Mouse (Mus musculus) E14TG2a.4 (cell line): ENCODE measurements around the gene 1700012P22Rik.

Experiments
- H3K27me3 ChIP-seq: 2 replicates; pipeline ENCODE4 v1.6.1; 2014; ENCODE audit warnings: low read length, control low read depth; ENCODE audit not compliant: insufficient read depth
- H3K36me3 ChIP-seq: 2 replicates; pipeline ENCODE4 v1.6.1; 2014; ENCODE audit warnings: low read length, control low read depth; ENCODE audit not compliant: insufficient read depth
- H3K4me1 ChIP-seq: replicated peaks from 2 replicates; pipeline ENCODE4 v1.6.1; 2014; ENCODE audit warnings: low read depth, low read length, control low read depth
- H3K4me3 ChIP-seq: replicated peaks from 2 replicates; pipeline ENCODE4 v1.5.1; 2014; ENCODE audit warnings: mild to moderate bottlenecking, low read length
- H3K9me3 ChIP-seq: 2 replicates; pipeline ENCODE4 v1.6.1; 2014; ENCODE audit warnings: low read length, control low read depth
- CTCF ChIP-seq: conservative IDR thresholded peaks from 2 replicates; pipeline ENCODE4 v1.5.1; 2014; ENCODE audit warnings: low read length
- NANOG ChIP-seq: IDR thresholded peaks from 2 replicates; pipeline ENCODE4 v1.6.1; 2014; ENCODE audit warnings: borderline replicate concordance, low read length, mixed read lengths
- POU5F1 ChIP-seq: IDR thresholded peaks from 2 replicates; pipeline ENCODE4 v1.6.1; 2014; ENCODE audit warnings: low read length, borderline replicate concordance

Gene 1700012P22Rik

GRCm38 (mm10) chr4:144438672-144439071, at the start of gene 1700012P22Rik:
Gene 1700012P22Rik, minus strand, starts transcription at chr4:144438772.
- Histone ChIP-seq H3K36me3 (no peaks in the 10 kb centered on the region), H3K4me1 (no peaks in the 10 kb centered on the region), H3K27me3 (no peaks in the 10 kb centered on the region), H3K9me3 (no peaks in the 10 kb centered on the region), H3K4me3 (no peak within 1 kb of the TSS)
- TF ChIP-seq CTCF (no peak), POU5F1 (no peak), NANOG (no peak)

DNA sequence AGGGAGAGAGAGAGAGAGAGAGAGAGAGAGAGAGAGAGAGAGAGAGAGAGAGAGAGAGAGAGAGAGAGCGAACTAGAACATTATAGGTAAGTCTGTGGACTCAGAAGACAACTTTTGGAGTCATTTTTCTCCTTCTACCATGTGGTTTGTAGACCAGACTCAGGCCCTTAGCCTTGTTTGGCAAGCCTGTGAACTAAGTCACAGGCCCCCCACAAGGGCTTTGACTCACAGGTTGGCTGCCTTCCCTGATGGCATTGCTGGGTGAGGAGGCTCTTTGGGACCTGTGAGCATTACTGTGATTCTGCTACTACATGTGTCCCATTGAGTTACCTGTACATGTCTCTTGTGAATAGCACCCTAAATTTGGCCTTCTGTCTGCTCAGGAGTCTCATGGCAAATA, 29.5 kb upstream of the 1700012P22Rik start:
- Histone ChIP-seq H3K9me3 (no peaks in the 10 kb centered on the region), H3K36me3 (no peaks in the 10 kb centered on the region), H3K4me3 (no peak overlapping the region), H3K27me3 (no peaks in the 10 kb centered on the region), H3K4me1 (0 out of 2 replicates have a peak, but pooled peaks cover 3% of the 10 kb centered on the region)
- no peak for TF ChIP-seq NANOG
- TF ChIP-seq POU5F1, result no peak
- TF ChIP-seq CTCF, result no peak

GRCm38 (mm10) chr4:144465206-144465605, 26.6 kb upstream of the 1700012P22Rik start:
- no peaks in the 10 kb centered on the region for H3K36me3 ChIP-seq
- H3K27me3 ChIP-seq, result no peaks in the 10 kb centered on the region
- H3K4me3 ChIP-seq, result no peak overlapping the region
- no peaks in the 10 kb centered on the region for H3K9me3 ChIP-seq
- H3K4me1 ChIP-seq, result peaks cover 7% of the 10 kb centered on the region
- no peak for TF ChIP-seq POU5F1
- TF ChIP-seq NANOG, result no peak
- TF ChIP-seq CTCF, result no peak

GRCm38 (mm10) chr4:144463656-144464055, 25.1 kb upstream of the 1700012P22Rik start, which contains the start of gene Aadacl3:
Gene Aadacl3, minus strand, starts transcription at chr4:144463756.
- TF ChIP-seq CTCF (no peak), POU5F1 (no peak), NANOG (no peak)
- peaks cover 7% of the 10 kb centered on the region for H3K4me1 ChIP-seq

DNA sequence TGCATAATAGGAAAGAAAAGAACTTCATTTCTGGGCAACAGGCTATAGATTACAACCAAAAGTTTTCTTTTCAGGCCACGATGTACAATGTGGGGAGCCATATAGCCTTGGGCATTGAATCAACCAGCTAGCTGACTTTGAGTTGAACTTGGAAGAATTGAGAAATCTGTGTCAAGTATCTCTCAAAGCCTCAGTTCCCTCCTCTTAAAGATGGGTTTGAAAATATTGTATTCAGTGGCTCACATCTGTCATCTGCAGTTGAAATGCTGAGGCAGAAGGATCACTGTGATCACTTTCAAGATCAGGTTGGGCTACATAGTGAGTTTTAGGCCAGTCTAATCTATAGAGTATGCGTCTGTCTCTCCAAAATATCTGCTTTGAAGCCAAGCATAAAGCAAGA, 14.6 kb upstream of the 1700012P22Rik start, which contains the start of gene Gm9944:
TSS of gene Gm9944 (minus strand) at position 101 of the 400 bp plus-strand sequence.
- Histone ChIP-seq H3K4me1 (no peaks in the 10 kb centered on the region), H3K27me3 (no peaks in the 10 kb centered on the region), H3K36me3 (no peaks in the 10 kb centered on the region), H3K4me3 (no peak within 1 kb of the TSS), H3K9me3 (no peaks in the 10 kb centered on the region)
- no peak for TF ChIP-seq CTCF
- TF ChIP-seq POU5F1, result no peak
- no peak for TF ChIP-seq NANOG

More at GRCm38 (mm10) chr4:144463656-144464055, 25.1 kb upstream of the 1700012P22Rik start, which contains the start of gene Aadacl3:
- Histone ChIP-seq H3K4me3 (no peak within 1 kb of the TSS), H3K9me3 (no peaks in the 10 kb centered on the region), H3K27me3 (no peaks in the 10 kb centered on the region), H3K36me3 (no peaks in the 10 kb centered on the region)

GRCm38 (mm10) chr4:144448546-144448945, 10.0 kb upstream of the 1700012P22Rik start:
- H3K27me3 ChIP-seq, result no peaks in the 10 kb centered on the region
- no peak overlapping the region for H3K4me3 ChIP-seq
- H3K36me3 ChIP-seq, result no peaks in the 10 kb centered on the region
- H3K9me3 ChIP-seq, result no peaks in the 10 kb centered on the region
- TF ChIP-seq NANOG, result no peak
- TF ChIP-seq POU5F1, result no peak
- H3K4me1 ChIP-seq, result no peaks in the 10 kb centered on the region

- Histone ChIP-seq H3K4me1 (no peaks in the 10 kb centered on the region), H3K9me3 (no peaks in the 10 kb centered on the region), H3K36me3 (no peaks in the 10 kb centered on the region), H3K27me3 (no peaks in the 10 kb centered on the region), H3K4me3 (no peak overlapping the region)
- TF ChIP-seq NANOG (no peak), CTCF (no peak), POU5F1 (no peak)
Observed at GRCm38 (mm10) chr4:144441582-144441981, 3.0 kb upstream of the 1700012P22Rik start.

GRCm38 (mm10) chr4:144441095-144441494, 2.5 kb upstream of the 1700012P22Rik start:
- no peaks in the 10 kb centered on the region for H3K9me3 ChIP-seq
- H3K27me3 ChIP-seq, result no peaks in the 10 kb centered on the region
- H3K36me3 ChIP-seq, result no peaks in the 10 kb centered on the region
- TF ChIP-seq CTCF, result no peak
- no peak for TF ChIP-seq NANOG
- no peak for TF ChIP-seq POU5F1
- H3K4me3 ChIP-seq, result no peak overlapping the region
- H3K4me1 ChIP-seq, result no peaks in the 10 kb centered on the region

DNA sequence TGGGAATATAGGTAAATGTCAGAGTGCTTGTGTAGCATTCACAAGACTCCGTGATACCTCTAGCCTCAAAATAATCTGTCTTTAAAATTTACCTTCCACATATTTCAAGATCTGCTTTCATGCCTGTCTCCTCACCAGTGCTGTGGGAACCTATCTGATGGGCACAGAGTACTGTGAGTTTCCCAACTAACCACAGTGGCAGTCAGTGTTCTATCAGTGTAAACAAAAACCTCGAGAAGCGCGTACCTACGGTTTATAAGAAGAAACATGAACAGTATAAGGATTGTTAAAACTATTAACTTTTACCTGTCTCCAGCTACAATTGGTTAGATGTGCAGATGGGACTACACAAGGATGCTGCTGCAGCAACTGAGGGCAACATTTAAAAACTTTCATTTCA, 5.4 kb downstream of the 1700012P22Rik start:
- TF ChIP-seq POU5F1 (no peak), CTCF (no peak), NANOG (no peak)
- Histone ChIP-seq H3K36me3 (no peaks in the 10 kb centered on the region), H3K9me3 (no peaks in the 10 kb centered on the region), H3K4me1 (no peaks in the 10 kb centered on the region), H3K27me3 (no peaks in the 10 kb centered on the region), H3K4me3 (no peak overlapping the region)
